Mouse (Mus musculus): ENCODE data around the gene Slc38a2.

- TF ChIP-seq CTCF (IDR thresholded peaks at IDR 0.05; ENCODE audit: borderline replicate concordance, extremely low read depth, insufficient read depth, insufficient read length) = no peak
- TF ChIP-seq POLR2A (IDR thresholded peaks at IDR 0.05; ENCODE audit: borderline replicate concordance, extremely low read depth, insufficient read depth, insufficient read length, poor library complexity, severe bottlenecking) = no peak
Observed at GRCm38 (mm10) chr15:96700766-96701165, 1.2 kb upstream of the Slc38a2 start.

All from brain, embryonic 14.5 days (tissue).